Mouse (Mus musculus) ES-Bruce4 (cell line): ENCODE measurements at regions not wholly inside any gene's neighbourhood (a gene's known extent, or its start where the extent isn't known, plus 50 kb on each side); places are given as distances from the start of the nearest gene placed in this dataset.

ENCODE experiments used
- CTCF ChIP-seq: IDR thresholded peaks from one replicate; pipeline ENCODE4 v1.8.1; 2011; ENCODE audit warnings: low read depth, low read length
- EP300 ChIP-seq: IDR thresholded peaks from 2 replicates; pipeline ENCODE4 v1.6.1; 2011; ENCODE audit warnings: low read depth, low read length; ENCODE audit not compliant: insufficient read depth
- POLR2A ChIP-seq: IDR thresholded peaks from one replicate; pipeline ENCODE4 v1.8.1; 2011; ENCODE audit warnings: low read length; ENCODE audit not compliant: insufficient read depth

GRCm38 (mm10) chr10:111828610-111829009, 143.9 kb upstream of the Krr1 start:
- TF ChIP-seq CTCF (no peak), POLR2A (no peak), EP300 (no peak)
